Mouse (Mus musculus): ENCODE results near the gene Osbpl6.

The Osbpl6 gene

DNA sequence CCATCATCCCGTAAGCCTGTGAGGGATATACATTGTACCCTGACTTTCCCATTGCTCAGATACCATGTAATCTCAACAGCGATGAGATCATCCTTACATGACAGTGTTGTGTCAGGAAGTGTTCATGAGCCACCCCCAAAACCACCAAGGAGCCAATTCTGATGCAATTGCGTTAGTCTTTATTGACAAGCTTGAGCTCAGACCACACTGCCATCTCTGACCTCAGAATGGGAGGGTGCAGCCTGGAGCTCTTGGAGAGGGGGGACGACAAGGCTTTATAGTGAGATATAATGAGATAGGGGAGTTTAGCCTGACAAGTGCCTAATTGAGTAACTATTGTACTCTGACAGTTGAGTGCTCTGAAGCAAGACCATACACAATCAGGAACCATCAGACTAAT lies 82.5 kb downstream of the Osbpl6 start:
- in situ Hi-C loops (cut with MboI; ENCODE audit: low pct_unique_long_range_greater_than_20kb in 1 of 2, low sequenced_read_pairs in 2 of 2, unreplicated experiment in 1 of 2), result no loop called here

DNA sequence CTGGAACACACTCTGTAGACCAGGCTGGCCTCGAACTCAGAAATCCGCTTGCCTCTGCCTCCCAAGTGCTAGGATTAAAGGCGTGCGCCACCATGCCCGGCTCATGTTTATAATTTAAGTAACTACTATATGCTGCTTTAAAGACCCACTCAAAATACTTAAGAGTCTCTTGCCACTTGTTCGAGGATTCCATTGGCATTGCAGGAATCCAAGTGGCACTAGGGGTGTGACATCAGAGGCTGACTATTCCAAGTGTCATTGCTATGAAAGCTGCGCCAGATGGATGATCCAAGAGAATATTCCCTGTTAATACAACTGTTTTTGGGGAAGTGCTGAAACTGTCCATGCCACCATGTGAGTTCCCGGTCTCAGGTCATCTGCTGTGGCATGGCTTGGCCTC lies 83.9 kb downstream of the Osbpl6 start:
- in situ Hi-C loops (cut with MboI; ENCODE audit: low pct_unique_long_range_greater_than_20kb in 1 of 2, low sequenced_read_pairs in 2 of 2, unreplicated experiment in 1 of 2), result no loop called here

DNA sequence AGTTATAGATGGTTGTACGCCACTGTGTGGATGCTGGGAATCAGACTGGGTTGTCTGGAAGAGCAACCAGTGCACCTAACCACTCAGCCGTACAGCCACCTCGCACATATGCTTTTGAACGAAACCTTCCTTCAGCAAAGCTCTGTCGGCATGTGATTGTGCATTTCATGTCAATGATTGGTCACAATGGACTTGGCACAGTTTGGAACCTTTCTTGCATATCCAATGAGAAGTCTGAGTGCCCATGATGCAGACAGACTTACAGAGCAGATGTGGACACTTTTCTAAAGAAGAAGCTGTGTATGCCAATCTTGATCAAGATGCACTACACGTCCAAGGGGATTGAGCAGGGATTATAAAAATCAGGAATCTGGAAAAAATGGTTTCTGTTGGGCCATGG lies 85.1 kb downstream of the Osbpl6 start:
- in situ Hi-C loops (cut with MboI; ENCODE audit: low pct_unique_long_range_greater_than_20kb in 1 of 2, low sequenced_read_pairs in 2 of 2, unreplicated experiment in 1 of 2), result no loop called here

DNA sequence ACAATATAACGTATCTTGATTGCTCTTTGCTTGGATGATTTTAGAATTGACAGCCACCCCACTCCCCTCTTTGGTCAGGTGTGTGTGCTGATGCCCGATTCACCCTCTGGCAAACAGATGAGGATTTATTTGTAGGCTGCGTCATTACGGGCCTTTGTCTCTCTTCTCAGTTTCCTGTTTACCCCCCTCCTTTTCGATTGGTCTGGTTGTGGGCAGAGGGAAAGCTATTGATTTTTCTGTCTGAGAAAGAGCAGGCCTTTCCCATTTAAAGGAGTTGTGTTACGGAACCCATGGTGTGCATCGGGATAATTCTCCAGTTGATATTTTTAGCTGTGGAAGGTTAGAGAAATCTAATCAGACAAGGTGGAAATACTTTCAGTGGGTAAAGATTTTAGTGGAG lies 85.9 kb downstream of the Osbpl6 start:
- in situ Hi-C loops (cut with MboI; ENCODE audit: low pct_unique_long_range_greater_than_20kb in 1 of 2, low sequenced_read_pairs in 2 of 2, unreplicated experiment in 1 of 2), result no loop called here

DNA sequence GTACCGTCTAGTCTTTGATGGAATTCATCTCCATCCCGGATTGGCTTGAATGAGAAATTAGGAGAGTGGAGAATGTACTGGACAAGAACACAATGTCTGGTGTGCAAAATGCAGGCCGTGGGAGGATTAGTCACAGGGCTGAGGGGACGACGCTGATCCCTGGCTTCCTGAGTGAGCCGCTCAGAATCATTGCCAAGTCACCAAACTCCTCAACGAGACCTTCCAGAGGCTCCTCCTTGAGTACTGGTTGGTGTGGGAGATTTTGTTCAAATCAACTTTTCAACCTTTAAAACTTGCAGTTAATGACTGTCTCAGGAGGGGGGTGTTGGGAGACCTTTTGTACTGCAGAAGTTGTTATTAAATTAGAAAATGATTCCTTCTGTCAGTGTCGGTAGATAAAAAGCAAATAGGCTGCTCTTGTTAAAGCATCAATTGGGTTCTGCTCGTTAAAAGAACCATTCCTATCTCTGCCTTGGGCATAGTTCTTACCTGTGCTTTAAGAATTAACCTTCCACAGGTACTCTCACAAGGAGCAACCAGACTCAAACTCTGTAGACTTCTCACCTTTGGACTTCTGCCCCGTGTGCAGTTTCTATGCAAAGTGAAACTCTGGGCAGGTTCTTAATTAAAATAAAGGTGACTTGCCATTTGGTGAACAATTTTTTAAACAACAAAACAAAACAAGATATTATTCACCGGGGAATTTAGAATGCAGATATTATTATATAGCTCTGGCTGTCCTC lies 89.9 kb downstream of the Osbpl6 start:
- in situ Hi-C loops (cut with MboI; ENCODE audit: low pct_unique_long_range_greater_than_20kb in 1 of 2, low sequenced_read_pairs in 2 of 2, unreplicated experiment in 1 of 2), result no loop called here

DNA sequence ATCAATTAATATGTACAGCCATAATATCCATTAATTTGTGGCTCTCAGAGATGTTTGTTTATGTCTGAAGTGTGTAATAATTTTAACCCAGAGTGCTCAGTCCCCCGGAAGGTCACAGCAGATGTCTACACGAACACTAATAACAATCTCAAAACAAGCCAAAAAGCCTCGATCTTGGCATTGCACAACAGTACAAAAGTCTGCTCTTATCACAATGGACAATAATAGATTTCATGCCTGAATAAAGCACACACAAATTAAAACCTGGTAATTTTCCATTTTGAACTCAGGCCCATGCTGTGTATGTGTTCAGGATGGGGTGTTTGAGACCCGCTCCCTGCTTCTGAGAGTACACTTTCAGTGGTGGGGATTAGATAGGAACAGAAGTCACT lies 90.4 kb downstream of the Osbpl6 start:
- in situ Hi-C loops (cut with MboI; ENCODE audit: low pct_unique_long_range_greater_than_20kb in 1 of 2, low sequenced_read_pairs in 2 of 2, unreplicated experiment in 1 of 2), result no loop called here

DNA sequence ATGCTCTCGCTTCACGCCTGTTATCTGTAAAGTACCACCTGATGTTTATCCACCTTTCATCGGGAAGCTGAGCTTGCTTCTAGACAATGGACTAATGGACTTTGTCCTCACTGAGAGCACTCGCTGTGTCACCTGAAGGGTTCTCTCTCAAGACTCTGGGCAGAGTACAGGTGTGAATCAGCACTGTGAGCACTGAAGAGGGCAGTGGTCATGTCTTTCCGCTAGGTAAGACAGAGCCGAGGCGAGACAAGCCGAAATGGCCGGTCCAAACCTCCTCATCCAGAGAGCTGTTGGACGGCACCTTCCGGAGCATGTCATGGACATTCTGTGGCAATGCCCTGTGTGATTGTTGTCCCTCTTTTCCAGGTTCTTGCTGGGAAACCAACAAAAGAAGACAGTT lies 92.6 kb downstream of the Osbpl6 start:
- in situ Hi-C loops (cut with MboI; ENCODE audit: low pct_unique_long_range_greater_than_20kb in 1 of 2, low sequenced_read_pairs in 2 of 2, unreplicated experiment in 1 of 2), result no loop called here

DNA sequence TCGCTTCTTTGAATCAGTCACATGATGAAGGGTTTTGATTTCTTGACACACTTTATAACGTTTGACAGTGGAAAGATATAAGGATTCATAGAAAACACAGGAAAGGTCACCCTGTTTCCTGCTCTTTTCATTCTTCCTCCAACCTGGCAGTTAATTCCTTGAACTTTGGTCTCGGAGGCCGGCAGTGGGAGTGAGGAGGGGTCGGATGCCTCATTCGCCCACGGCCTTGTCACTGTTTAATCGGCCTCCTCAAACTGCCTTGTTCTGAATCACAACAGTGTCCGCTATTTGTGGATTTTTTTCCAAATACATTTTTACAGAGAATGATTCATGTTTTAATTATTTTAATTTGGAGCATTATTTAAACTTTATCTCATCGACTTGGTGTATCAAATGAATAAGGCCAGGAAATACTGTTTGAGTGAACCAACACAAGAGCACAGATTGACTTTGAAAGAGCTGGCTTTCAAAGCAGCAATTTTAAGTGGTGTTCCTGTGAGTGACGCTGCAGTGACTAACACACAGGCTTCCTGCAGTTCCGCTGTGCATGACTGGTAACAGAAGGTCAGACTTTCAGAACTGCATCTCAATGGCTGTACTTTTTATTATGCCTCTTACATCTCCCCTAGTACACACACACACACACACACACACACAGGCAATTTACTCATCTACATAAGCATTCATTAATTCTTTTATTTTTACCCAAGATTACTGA lies 98.0 kb downstream of the Osbpl6 start:
- in situ Hi-C loops (cut with MboI; ENCODE audit: low pct_unique_long_range_greater_than_20kb in 1 of 2, low sequenced_read_pairs in 2 of 2, unreplicated experiment in 1 of 2), result no loop called here

DNA sequence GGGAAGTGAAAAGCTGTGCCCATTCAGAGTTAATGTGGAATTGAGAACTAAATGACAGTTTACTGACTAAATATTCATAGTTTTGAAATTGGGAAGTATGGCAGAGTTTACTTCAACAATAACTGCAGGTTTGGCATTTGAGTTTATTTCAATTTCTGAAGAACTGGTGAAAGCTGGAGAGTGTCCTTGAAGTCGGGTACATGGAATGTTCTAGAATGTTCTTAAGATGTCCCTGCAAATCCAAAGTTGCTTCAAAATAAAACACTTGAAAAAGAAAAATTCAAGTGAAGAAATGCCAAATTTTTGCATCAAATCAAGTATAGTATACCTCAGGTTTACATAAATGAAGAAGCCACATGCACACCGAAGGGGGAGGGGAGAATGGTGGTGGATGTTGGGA lies 98.7 kb downstream of the Osbpl6 start:
- in situ Hi-C loops (cut with MboI; ENCODE audit: low pct_unique_long_range_greater_than_20kb in 1 of 2, low sequenced_read_pairs in 2 of 2, unreplicated experiment in 1 of 2), result no loop called here

DNA sequence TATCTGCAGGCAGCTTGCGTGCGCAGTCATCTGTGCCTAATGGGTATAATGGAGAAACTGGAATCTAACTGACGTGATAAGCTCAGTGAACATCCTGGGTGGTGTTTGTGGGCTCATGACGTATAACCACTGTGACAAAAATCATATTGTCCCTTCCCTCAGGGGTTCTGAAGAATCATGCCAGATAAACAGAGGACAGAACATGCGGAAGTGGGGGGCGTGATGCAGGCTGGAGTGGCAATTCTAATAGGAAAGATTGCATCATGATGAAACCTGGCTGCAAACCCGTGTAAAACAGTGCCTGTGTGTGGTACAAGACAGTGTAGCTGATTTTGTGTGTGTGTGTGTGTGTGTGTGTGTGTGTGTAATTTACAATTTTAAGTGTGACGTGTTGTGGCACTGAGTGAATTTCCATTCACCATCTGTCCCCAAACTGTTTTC lies 105.0 kb downstream of the Osbpl6 start:
- in situ Hi-C loops (cut with MboI; ENCODE audit: low pct_unique_long_range_greater_than_20kb in 1 of 2, low sequenced_read_pairs in 2 of 2, unreplicated experiment in 1 of 2), result no loop called here

DNA sequence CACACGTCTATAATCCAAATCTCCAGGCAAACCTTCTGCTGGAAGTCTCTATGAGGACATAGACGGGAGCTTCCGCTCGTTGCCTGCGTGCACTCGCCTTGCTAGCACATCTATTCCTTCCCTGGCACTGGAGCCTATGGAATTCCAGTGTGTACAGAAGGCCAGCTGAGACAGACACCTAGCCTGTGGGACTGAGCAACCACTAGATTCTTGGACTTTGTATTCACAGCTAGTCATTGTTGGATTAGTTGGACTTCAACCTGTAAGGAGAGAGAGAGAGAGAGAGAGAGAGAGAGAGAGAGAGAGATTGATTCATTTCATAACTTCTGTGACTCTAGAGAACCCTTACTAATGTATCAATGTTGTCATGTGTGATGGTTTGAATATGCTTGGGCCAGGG lies 105.8 kb downstream of the Osbpl6 start:
- in situ Hi-C loops (cut with MboI; ENCODE audit: low pct_unique_long_range_greater_than_20kb in 1 of 2, low sequenced_read_pairs in 2 of 2, unreplicated experiment in 1 of 2), result no loop called here

DNA sequence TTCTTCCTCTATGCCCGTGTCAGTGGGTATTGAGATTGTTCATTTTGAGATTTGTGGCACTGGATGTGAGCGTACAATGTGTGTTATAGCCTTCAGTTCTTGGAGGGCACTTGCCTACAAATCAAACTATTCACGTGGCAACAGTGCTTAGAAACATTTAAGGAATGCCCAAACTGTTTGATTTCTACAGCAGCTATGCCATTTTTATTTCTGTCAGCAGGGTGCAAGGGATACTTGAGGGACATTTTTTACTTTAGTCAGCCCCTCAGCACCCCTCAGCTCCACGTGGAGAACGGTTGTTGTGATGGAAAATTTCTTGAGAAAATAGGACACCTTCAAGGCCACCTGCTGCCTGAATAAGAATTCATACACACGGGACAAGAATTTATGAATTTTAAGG lies 106.6 kb downstream of the Osbpl6 start:
- in situ Hi-C loops (cut with MboI; ENCODE audit: low pct_unique_long_range_greater_than_20kb in 1 of 2, low sequenced_read_pairs in 2 of 2, unreplicated experiment in 1 of 2), result no loop called here

DNA sequence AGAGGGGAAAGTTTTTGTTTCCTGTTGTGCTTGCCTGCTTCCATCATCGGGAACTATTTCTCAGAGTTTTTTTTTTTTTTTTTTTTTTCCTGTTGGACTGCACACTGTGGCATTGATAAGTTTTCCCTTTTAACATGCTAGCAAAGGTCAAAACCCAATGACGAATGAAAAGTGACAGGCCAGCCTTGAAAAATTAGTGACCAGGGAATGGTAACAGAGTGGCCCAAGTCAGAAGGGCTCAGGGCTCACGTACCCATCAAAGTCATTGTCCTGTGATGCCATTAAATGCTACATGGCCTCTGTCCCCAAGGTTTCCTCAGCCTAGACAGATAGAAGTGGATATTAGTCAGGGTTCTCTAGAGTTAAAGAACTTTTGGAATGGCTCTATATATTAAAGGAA lies 107.0 kb downstream of the Osbpl6 start:
- in situ Hi-C loops (cut with MboI; ENCODE audit: low pct_unique_long_range_greater_than_20kb in 1 of 2, low sequenced_read_pairs in 2 of 2, unreplicated experiment in 1 of 2), result no loop called here

DNA sequence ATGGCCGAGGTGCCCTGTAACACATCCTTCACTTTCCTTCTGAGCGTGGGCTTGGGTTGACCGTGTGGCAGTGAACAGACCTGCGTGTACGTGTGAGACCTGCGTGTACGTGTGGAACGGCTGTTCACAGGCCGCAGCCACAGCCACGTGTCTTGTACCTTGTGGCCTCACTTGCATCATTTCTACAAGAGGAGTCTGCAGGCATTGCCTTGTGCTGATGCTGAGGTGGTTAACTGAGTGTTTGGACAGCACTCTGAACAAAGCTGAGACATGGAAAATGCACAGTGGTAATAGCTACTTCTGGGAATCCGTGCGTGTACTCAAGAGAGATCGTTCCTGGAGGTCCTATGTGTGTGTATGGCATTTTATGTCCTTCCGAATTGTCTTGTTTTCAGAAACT lies 111.2 kb downstream of the Osbpl6 start:
- in situ Hi-C loops (cut with MboI; ENCODE audit: low pct_unique_long_range_greater_than_20kb in 1 of 2, low sequenced_read_pairs in 2 of 2, unreplicated experiment in 1 of 2), result no loop called here

DNA sequence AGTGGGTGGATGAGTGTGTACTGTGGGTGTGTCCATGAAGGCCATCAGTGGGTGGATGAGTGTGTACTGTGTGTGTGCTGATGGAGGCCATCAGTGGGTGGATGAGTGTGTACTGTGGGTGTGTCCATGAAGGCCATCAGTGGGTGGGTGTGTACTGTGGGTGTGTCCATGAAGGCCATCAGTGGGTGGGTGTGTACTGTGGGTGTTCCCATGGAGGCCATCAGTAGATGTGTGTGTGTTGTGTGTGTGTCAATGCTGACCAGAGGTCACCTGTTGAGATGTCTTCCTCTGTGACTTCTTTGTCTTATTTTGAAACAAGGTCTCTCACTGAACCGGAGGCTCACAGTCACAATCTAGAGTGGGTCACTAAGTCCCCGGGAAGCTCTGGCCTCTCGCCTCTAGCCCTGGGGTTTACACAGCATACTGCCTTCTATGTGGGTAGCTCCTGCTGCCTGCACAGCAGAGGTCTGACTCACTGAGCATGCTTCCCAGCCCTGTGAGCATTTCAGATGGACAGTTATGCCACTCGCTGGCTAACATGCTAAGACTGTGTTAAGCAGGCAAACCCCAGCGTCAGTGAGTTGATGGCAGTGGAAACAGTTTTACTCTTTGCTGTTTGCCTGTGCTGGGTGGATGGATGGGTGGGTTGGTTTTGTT lies 112.2 kb downstream of the Osbpl6 start:
- in situ Hi-C loops (cut with MboI; ENCODE audit: low pct_unique_long_range_greater_than_20kb in 1 of 2, low sequenced_read_pairs in 2 of 2, unreplicated experiment in 1 of 2), result no loop called here

DNA sequence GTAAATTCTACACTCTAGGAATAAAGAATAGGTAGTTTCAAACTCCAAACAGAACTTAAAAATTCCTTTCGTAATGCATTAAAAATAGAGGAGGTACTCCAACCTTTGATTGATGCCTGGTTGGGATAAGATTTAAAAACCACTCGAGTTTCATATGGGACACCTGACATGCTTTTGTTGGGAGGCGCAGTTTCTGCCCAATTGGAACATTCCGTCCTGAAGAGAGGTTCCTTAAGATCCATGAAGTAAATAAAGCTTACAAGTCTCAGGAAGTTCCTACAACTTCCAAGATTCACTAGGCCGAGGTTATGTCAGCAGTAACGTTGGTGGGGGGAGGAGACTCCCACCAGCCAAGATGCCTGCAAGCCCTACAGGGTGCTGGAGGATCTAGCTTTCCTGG lies 115.3 kb downstream of the Osbpl6 start:
- in situ Hi-C loops (cut with MboI; ENCODE audit: low pct_unique_long_range_greater_than_20kb in 1 of 2, low sequenced_read_pairs in 2 of 2, unreplicated experiment in 1 of 2), result no loop called here

DNA sequence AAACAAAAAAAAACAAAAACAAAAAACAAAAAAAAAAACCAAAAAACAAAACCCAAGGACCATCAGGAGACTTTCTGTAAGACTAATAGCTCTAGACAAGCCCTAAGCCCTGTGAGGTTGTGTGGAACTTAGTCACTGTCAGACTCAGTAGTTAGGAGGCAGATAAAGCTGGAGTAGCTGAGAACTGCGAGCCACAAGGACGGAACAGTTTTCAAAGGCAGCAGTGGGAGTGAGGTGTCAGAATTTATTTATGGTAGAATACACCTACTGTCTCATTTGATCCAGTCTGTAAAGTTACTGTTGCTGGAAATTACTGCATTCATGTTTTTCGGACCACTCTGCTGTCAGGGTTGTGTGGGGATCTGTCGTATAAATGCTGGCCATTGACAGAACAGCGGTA lies 118.1 kb downstream of the Osbpl6 start:
- in situ Hi-C loops (cut with MboI; ENCODE audit: low pct_unique_long_range_greater_than_20kb in 1 of 2, low sequenced_read_pairs in 2 of 2, unreplicated experiment in 1 of 2), result no loop called here

DNA sequence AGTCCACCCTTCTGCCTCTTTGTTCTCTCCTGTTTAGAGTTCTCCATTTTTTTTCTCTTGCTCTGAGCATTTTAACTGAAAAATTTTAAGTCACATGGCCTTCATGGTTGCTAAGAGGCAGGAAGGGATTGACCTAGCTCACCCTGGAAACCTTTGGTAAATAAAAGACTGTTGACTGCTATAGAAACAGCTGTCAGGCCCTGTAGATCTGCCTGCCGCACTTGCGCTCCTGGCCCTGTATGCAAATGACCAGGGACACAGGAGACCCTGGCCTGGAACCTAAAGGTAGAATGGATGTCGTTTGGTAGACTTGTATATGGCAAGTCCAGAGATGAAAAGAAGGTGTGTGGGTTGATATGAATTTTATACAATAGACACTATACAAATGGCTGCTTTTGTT lies 119.3 kb downstream of the Osbpl6 start:
- in situ Hi-C loops (cut with MboI; ENCODE audit: low pct_unique_long_range_greater_than_20kb in 1 of 2, low sequenced_read_pairs in 2 of 2, unreplicated experiment in 1 of 2), result no loop called here

DNA sequence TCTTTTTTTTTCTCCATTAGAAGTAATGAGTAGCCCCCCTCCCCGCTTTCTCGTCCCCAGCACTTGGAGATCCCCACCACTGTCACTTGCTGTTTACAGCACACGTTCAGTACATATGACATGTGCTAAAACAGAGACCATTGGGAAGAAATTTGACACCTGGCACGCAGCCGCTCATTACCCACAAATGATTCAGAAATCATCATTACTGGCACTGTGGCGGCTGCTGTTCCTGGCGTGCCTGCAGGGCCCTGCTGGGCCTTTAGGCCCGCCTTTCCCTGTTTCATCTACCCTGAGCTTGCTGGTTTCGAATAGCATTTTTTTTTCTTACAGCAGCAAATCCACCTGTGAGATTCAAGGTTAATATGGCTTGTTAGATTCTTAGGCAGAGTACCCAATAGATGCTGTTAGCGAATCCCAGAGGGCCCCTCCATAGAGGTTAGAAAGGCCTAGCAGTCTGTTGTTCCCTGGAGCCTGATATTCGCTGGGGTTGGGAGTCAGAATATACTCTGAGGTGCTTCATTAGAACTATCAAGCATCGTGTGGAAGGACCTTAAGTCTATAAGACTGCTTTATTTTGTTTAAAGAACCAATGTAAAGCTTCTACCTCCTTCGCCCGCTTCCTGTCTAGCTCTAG lies 126.3 kb downstream of the Osbpl6 start:
- in situ Hi-C loops (cut with MboI; ENCODE audit: low pct_unique_long_range_greater_than_20kb in 1 of 2, low sequenced_read_pairs in 2 of 2, unreplicated experiment in 1 of 2), result no loop called here

All from mouse embryonic stem cell (cell line).